Mouse (Mus musculus) right cerebral cortex, postnatal 10 days (tissue): ENCODE measurements around the gene Dock7.

Source experiments
- DNase-seq, 2 experiments: peaks; one replicate each; pipeline ENCODE4 v3.0.0; 2021; ENCODE audit warnings: low spot score in 2 of 2

Dock7 gene

GRCm38 (mm10) chr4:98917724-98918123, 203.0 kb downstream of the Dock7 start:
- no peak for DNase-seq

- DNase-seq = no peak
Measured at GRCm38 (mm10) chr4:98910246-98910645, 210.5 kb downstream of the Dock7 start.

GRCm38 (mm10) chr4:98887148-98887547, 233.6 kb downstream of the Dock7 start:
- DNase-seq = peak; percentile 39 to 56
